Mouse (Mus musculus): ENCODE results near the gene Tecpr1. TPM values are rescaled to one million over a fixed set of nuclear protein-coding genes. Genes with fewer than 3 reads are reported as not detected.

Tecpr1 gene
- total RNA-seq, 2 experiments from 2014 or later = 6.0 to 8.0 TPM

- ATAC-seq (ENCODE audit: poor library complexity, severe bottlenecking) = no peak
These were observed 5.4 kb downstream of the Tecpr1 start for GRCm38 (mm10) chr5:144218061-144218460.

DNA sequence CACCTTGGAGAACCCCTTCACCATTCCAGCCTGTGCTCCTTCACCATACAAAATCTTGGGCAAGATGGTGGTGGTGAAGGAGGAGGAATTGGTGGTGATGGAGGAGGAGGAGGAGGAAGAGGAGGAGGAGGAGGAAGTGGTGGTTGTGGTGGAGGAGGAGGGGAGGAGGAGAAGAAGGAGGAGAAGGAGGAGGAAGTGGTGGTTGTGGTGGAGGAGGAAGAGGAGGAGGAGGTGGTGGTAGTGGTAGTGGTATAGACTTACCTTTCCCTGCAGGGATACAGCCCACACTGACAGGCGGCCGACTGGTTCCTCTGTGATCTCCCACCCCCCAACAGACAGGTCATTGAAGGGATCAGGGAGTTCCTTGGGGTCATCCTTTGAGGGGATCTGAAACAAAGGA is 7.4 kb downstream of the Tecpr1 start:
- ATAC-seq (ENCODE audit: poor library complexity, severe bottlenecking) = 0 out of 2 replicates have a peak, but pooled peaks have one; percentile 41

- ATAC-seq (ENCODE audit: poor library complexity, severe bottlenecking) = peak; percentile 76
These were observed 9.0 kb downstream of the Tecpr1 start for GRCm38 (mm10) chr5:144214453-144214852.

GRCm38 (mm10) chr5:144207478-144207877 is 15.9 kb downstream of the Tecpr1 start:
- ATAC-seq (ENCODE audit: poor library complexity, severe bottlenecking) = peak; percentile 49

- no peak for ATAC-seq (ENCODE audit: poor library complexity, severe bottlenecking)
These were observed 17.3 kb downstream of the Tecpr1 start for GRCm38 (mm10) chr5:144206069-144206468.

DNA sequence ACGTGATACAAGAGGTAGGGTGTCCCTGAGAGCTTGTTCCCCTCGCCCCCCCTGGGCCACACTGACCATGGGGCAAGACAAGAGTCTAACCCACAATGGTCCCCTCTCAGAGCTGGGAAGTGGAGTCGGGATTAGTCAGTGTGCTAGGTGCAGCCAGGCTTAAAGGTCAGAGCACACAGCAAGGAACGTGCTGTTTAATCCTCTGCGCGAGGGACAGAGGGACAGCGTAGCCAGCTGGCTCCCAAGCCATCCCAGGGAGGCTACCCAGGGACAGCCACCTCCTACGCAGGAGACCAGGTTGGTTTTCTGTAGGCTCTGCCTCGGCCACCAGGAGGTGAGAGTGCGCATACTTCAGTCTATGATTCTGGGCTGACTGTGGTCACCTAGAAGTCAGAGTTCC is 18.5 kb downstream of the Tecpr1 start:
- no peak for ATAC-seq (ENCODE audit: poor library complexity, severe bottlenecking)

DNA sequence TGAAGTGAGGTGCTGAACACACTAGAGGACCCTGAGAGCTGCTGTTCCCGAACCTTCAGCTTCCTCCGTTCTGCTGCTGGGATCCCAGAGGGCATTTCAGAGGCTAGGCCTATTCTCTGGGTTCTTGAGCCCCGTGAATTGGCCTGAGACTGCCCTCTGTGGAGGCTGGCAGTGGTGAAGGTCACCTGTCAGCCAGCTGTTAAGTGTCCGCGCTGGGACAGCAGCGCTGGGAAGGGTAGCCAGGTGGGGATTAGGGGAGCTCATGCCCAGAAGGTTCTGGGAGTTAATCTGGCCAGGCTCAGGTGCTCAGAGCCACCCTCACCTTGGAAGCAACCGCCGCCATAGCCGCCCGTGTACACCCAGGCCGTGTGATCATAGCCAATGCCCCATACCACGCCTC is 19.1 kb downstream of the Tecpr1 start:
- no peak for ATAC-seq (ENCODE audit: poor library complexity, severe bottlenecking)

GRCm38 (mm10) chr5:144203398-144203959 is 19.9 kb downstream of the Tecpr1 start:
- ATAC-seq (ENCODE audit: poor library complexity, severe bottlenecking) = no peak

- no peak for ATAC-seq (ENCODE audit: poor library complexity, severe bottlenecking)
These were observed 21.0 kb downstream of the Tecpr1 start for GRCm38 (mm10) chr5:144202430-144202829.

GRCm38 (mm10) chr5:144200616-144201015 is 22.8 kb downstream of the Tecpr1 start:
- no peak for ATAC-seq (ENCODE audit: poor library complexity, severe bottlenecking)

- no peak for ATAC-seq (ENCODE audit: poor library complexity, severe bottlenecking)
These were observed 27.8 kb downstream of the Tecpr1 start for GRCm38 (mm10) chr5:144195567-144195966.

DNA sequence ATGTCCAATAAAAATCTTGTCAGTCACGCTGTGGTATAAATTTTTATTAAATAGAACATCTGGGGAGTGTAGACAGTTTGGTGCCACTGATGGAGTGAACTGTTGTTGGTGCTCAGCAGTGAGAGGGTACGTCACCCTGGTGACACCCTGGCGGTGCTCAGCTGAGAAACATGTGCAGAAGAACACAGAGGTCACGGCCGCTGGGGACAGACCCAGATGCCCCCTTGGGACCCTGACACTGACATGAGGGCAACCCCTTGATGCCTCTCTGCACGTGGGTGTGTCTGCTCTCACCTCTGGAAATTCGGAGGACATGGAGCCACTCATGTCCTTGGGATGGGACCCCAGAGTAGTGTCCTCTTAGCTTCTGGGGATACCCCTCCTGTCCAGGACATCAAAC is 29.0 kb downstream of the Tecpr1 start:
- ATAC-seq (ENCODE audit: poor library complexity, severe bottlenecking) = no peak

- ATAC-seq (ENCODE audit: poor library complexity, severe bottlenecking) = no peak
These were observed 30.7 kb downstream of the Tecpr1 start for GRCm38 (mm10) chr5:144192673-144193072.

GRCm38 (mm10) chr5:144191026-144191425 is 32.4 kb downstream of the Tecpr1 start:
- ATAC-seq (ENCODE audit: poor library complexity, severe bottlenecking) = no peak

- ATAC-seq (ENCODE audit: poor library complexity, severe bottlenecking) = peak; percentile 69
These were observed 33.3 kb downstream of the Tecpr1 start, which contains the start of gene Bhlha15 for GRCm38 (mm10) chr5:144189950-144190583. TSS of gene Bhlha15 (plus strand) at chr5:144190286.

GRCm38 (mm10) chr5:144189327-144189726 is 34.1 kb downstream of the Tecpr1 start:
- ATAC-seq (ENCODE audit: poor library complexity, severe bottlenecking) = no peak

DNA sequence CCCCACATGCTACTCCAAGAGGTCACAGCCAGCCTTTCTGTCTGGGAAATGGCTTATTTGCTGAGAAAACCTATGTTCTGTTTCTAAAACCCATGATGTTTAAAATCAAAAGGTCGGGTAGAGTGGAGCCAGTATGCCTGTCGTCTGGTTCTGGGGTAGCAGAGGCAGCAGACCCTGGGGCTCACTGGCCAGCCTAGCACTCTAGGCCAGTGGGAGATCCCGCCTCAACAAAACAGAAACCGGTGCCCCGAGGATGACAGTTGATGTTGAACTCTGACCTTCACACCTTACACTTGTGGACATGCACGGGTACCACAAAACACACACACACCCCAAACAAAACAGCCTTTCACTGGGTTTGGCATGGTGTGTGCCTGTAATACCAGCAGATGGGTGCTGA is 35.0 kb downstream of the Tecpr1 start:
- no peak for ATAC-seq (ENCODE audit: poor library complexity, severe bottlenecking)

DNA sequence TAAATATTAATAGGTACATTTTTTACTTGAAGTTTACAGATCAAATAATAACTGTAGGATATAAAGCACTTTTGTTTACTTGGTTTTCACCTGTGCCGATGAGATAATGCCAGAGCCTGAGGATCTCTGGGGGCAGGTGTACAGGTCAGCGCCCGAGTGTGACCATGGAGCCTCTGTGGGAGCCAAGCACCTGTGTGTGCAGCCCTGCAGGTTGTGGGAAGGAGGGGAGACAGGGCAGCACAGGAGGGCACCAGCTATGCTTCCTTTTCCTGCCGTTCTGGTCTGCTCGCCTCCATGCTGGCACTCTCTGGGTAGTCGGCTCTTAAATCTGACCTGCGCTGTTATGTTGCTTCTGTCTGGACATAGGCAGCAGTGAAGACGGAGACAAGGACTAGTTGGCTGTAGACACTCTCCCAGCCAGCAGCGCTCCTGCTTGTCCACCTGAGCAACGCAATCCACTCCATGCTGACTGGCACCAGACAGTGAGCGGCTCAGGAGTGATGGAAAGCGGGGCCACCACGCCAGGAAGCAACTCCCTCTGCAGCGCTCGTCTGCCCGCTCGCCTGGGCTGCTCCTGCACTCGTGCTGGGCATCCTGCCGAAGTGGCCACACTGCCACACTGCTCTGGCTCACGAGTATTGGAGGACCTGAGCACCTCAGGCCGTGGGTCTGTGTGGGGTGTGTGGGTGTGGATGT is 38.9 kb downstream of the Tecpr1 start:
- no peak for ATAC-seq (ENCODE audit: poor library complexity, severe bottlenecking)

GRCm38 (mm10) chr5:144183647-144184335 is 39.6 kb downstream of the Tecpr1 start:
- 0 out of 2 replicates have a peak, but pooled peaks have one; percentile 11 for ATAC-seq (ENCODE audit: poor library complexity, severe bottlenecking)

DNA sequence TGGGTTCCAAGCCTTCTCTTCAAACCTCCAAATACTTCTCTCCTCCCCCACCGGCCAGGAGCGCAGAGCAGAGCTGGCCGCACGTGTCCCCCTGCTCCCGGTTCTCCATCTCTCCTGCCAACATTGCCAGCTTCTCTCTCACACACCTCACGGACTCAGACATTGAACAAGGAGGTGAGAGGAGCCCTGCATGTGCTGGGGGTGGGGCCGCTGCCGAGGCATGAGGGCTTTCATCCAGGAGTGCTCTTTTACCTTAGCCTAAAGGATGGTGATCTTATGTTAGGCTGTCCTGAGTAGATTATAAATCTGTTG is 40.2 kb downstream of the Tecpr1 start:
- ATAC-seq (ENCODE audit: poor library complexity, severe bottlenecking) = no peak

DNA sequence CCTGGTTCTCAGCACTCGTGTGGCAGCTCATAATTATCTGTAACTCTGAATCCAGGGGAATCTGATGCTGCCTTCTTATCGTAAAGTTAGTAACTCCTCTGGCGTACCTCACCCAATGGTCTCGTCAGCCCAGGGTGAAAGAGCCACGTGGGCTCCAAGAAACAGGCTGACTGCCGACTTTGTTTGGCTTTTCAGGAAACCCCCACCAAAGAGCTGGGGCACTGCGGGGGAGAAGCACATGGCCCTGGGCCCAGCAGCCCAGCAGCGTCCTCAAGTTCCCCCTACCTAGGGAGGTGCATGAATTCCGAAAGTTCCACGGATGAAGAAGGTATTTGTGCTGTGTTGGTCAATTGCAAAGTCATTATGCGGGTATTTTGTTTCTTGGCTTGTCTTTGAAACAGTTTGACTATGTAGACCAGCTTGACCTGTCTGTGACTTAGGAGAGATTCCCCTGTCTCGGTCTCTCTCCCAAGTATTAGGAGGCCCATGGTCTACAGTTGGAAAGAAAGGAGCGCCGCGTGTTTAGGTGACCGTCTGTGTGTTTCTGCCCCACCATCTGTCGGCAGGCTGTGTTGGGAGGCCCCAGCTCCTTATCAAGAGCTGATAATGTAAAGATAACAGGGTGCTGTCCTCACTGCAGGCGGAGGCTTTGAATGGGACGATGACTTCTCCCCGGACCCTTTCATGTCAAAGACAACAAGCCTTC is 40.7 kb downstream of the Tecpr1 start:
- no peak for ATAC-seq (ENCODE audit: poor library complexity, severe bottlenecking)
